Mouse (Mus musculus): ENCODE measurements around the gene Ppa2. TPM values are rescaled to one million over a fixed set of nuclear protein-coding genes. Genes with fewer than 3 reads are reported as not detected.

Ppa2 gene
- polyA plus RNA-seq, 1 experiment from 2014 or later: 85.0 TPM

- no peak overlapping the region for H3K4me2 ChIP-seq
- no peak overlapping the region for H3K9ac ChIP-seq
- H3K27ac ChIP-seq: no peak overlapping the region
- no peak overlapping the region for H3K4me3 ChIP-seq
- no peaks in the 10 kb centered on the region for H3K9me3 ChIP-seq
- ATAC-seq (replicated peaks): no peak
- no peaks in the 10 kb centered on the region for H3K36me3 ChIP-seq (replicated peaks)
- no peaks in the 10 kb centered on the region for H3K27me3 ChIP-seq (replicated peaks)
- WGBS: 93% methylated on average over 8 of the region's 8 CpGs
- H3K4me1 ChIP-seq: no peaks in the 10 kb centered on the region
Measured at GRCm38 (mm10) chr3:133411768-133412167, 101.9 kb downstream of the Ppa2 start.

GRCm38 (mm10) chr3:133414747-133415146, 104.8 kb downstream of the Ppa2 start:
- Histone ChIP-seq H3K27ac (no peak overlapping the region), H3K36me3 (replicated peaks) (no peaks in the 10 kb centered on the region), H3K4me1 (no peaks in the 10 kb centered on the region), H3K4me2 (no peak overlapping the region), H3K27me3 (replicated peaks) (no peaks in the 10 kb centered on the region), H3K9me3 (no peaks in the 10 kb centered on the region), H3K9ac (no peak overlapping the region), H3K4me3 (no peak overlapping the region)
- 86% methylated on average over 4 of the region's 4 CpGs for WGBS
- no peak for ATAC-seq (replicated peaks)

GRCm38 (mm10) chr3:133423073-133423472, 113.2 kb downstream of the Ppa2 start:
- Histone ChIP-seq H3K4me1 (no peaks in the 10 kb centered on the region), H3K9me3 (no peaks in the 10 kb centered on the region), H3K36me3 (replicated peaks) (no peaks in the 10 kb centered on the region), H3K27me3 (replicated peaks) (no peaks in the 10 kb centered on the region), H3K4me2 (no peak overlapping the region), H3K4me3 (no peak overlapping the region), H3K9ac (no peak overlapping the region), H3K27ac (no peak overlapping the region)
- ATAC-seq (replicated peaks): no peak

Other genes with a start within 250 kb of the Ppa2 start
- gene Ints12, start 218.3 kb upstream of the Ppa2 start, polyA plus RNA-seq (2015; fragmentation: Nextera tagmentation; extraction: Ambion mirVana): 19.0 and 19.7 TPM in 2 replicates
- gene Gstcd, start 218.1 kb upstream of the Ppa2 start, polyA plus RNA-seq (2015; fragmentation: Nextera tagmentation; extraction: Ambion mirVana): 4.2 and 4.3 TPM in 2 replicates
- gene Arhgef38, start 75.2 kb upstream of the Ppa2 start, polyA plus RNA-seq (2015; fragmentation: Nextera tagmentation; extraction: Ambion mirVana): 0.03 and 0.09 TPM in 2 replicates
- gene Tet2, start 235.0 kb downstream of the Ppa2 start, polyA plus RNA-seq (2015; fragmentation: Nextera tagmentation; extraction: Ambion mirVana): 23.0 and 25.4 TPM in 2 replicates